Mouse (Mus musculus): ENCODE results near the gene Lman1l. TPM values are rescaled to one million over a fixed set of nuclear protein-coding genes. Genes with fewer than 3 reads are reported as not detected.

Lman1l gene
- total RNA-seq, 4 experiments from 2014 or later = not detected

GRCm38 (mm10) chr9:57644944-57645893, 24.6 kb upstream of the Lman1l start:
- peak; percentile 81 to 82 for DNase-seq (ENCODE audit: low spot score in 2 of 2)

DNA sequence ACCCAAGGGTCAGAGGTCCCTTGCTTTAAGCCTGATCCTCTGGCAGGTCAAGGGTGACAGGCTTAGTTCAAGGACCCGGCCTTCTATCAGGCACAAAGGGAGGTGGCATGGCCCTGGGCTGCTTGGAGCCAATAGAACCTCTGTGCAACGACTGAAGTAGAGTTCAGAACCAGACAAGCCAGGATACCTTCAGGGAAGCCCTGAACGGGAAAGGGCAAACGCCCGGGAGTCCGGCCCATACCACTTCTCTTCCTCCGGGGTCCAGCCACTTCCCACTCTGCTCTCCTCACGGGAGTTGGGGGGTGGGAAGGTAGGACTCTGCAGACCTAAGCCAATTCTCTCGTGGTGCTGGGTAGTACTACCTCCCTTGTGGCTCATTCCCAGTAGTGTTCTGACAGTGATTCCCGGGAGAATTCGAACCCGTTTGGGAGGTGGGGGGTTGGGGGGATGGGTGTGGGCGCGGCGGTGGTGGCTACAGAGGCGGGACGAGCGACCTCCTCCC, 23.9 kb upstream of the Lman1l start:
- no peak for DNase-seq (ENCODE audit: low spot score in 2 of 2)

DNA sequence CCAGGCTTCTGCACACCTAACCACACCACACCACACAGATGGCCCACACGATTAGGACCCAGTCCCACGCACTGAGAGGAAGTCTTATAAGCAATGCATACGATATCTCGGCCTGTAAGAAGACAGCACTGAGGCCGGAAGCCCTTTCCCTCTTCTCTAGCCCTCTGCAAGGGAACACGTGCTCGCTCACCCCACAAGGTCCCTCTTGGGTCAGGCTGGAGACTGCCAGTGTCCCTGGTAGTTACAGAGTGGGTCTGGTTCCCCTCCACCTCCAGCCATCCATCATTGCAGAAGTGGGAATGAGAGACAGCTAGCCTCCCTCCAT, 23.2 kb upstream of the Lman1l start:
- no peak for DNase-seq (ENCODE audit: low spot score in 2 of 2)

GRCm38 (mm10) chr9:57643169-57643855, 22.7 kb upstream of the Lman1l start:
- no peak for DNase-seq (ENCODE audit: low spot score in 2 of 2)

DNA sequence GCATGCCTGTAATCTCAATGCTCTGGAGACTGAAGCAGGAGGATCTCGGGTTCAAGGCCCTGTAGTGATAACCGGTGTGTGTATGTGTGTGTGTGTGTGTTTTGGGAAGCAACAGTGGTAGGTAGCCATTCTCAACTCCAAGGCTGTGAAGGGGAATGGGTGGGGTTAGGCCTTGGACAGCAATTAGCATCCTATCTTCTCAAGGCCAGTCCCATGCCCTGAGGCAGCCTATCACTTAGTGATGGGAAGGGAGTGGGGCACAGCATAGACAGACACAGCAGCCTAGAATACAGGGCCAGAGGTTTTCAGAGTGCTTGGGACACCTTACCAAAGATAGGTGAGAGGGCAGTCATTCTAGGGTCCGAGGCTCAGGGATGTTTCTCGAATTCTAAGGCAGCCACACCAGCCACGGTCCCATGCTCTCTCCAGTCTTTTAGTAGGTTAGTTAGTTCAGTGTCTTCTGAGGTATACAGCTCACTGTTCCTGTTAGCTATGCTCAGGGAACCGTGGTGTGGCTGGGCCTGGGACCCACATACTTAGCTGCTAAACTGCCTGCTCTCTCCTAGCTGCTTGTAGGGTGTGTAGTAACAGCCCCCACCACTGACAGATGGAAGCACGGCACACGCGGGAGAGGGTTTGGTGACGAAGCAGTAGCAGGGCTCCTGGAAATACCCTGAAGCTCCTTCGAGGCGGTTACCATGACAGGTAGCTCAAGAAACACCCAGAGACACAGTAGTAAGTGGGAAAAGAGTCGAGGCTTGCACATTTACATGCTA, 21.4 kb upstream of the Lman1l start:
- no peak for DNase-seq (ENCODE audit: low spot score in 2 of 2)

- no peak for DNase-seq (ENCODE audit: low spot score in 2 of 2)
Observed at GRCm38 (mm10) chr9:57641022-57641421, 20.4 kb upstream of the Lman1l start.

GRCm38 (mm10) chr9:57640384-57640783, 19.8 kb upstream of the Lman1l start:
- DNase-seq (ENCODE audit: low spot score in 2 of 2) = no peak

DNA sequence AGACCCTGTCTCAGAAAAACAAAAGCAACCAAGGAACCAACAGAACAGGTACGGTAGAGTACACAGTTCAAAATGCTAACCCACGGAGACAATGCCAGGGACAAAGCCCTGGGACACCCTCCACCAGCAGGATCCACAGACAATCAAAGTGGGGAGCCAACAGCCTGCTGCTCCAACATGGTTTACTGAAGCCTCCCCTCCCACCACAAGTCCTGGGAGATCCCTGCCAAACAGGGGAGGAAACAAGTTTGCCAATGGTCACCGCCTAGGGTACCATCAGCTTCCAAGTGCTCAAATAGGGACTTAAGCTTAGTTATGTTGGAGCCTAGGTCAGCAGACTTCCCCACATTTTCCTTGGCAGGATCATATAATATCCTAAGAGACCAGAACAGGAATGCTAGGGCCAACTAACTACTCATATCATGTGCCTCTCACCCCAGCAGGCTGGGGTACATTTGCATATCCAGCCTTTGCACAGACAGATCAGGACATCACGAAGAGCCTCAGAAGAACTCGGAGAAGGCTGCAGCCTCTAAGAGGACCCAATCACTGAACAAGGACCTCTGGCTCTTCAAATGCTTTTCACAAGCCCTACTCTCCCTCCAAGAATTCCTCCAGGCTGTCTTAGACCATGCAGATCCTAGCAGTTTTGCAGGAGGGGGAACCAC, 19.2 kb upstream of the Lman1l start:
- no peak for DNase-seq (ENCODE audit: low spot score in 2 of 2)

DNA sequence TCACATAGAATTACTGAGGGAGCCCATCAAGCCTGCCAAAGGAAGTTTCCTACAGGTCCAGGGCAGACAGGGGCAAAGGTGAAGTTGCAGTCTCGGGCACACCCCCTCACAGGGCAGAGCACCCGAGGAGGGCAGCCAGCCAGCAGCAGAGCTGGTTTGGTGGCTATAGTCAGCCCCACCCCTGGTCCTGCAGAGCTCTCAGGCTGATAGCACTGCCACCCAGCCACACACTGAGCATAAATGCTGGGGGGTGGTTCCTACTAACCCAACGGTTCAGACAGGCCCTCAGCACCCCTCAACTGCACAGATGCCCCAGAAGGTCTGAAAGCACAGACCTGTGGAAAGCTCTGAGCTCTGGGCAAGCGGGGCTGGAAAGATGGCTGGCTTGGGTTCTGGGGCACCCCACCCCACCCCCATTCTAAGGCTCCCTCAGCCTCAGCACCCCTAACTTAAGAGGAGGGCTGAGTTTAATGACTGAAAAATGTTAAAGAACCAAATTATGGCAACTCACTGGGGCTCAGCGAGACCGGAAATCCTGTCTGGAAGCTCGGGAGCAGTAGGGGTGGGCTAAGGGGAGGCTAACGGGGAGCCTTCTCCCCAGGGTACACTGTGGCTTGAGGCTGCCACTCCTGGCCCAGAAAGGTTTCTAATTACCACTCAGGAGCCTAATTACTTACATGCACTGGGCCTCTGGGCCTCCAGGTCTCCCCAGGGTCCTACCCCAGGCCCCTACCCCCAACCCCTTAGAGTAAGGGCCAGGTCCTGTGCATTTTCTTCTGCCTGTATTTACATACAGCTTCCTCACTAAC, 18.3 kb upstream of the Lman1l start:
- DNase-seq (ENCODE audit: low spot score in 2 of 2) = no peak

DNA sequence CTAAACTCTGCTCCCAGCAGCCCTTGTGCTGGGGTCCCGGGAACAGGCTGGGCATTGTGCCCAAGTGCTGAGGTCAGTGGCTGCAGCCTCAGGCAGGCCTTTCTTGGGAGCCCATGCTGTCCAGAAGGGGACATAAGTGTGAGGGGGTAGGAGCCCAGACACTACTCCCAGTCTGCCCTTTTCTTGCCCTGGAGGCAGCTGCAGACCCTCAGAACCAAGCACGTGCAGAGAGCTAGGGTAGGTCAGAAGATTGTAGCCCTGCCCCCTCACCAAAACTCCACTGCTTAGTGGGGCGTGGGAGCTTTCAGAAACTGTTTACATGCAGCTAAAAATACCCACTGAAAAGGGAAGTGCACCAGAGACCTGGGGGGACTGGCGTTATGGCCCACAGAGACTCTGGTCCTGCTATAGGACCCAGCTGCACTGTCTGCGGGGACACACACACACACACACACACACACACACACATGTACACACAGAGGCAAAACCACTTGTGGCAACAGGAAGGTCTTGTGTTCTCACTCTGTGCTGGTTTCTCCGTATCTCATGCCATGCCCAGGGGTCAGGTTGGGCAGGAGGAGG, 17.3 kb upstream of the Lman1l start:
- no peak for DNase-seq (ENCODE audit: low spot score in 2 of 2)

DNA sequence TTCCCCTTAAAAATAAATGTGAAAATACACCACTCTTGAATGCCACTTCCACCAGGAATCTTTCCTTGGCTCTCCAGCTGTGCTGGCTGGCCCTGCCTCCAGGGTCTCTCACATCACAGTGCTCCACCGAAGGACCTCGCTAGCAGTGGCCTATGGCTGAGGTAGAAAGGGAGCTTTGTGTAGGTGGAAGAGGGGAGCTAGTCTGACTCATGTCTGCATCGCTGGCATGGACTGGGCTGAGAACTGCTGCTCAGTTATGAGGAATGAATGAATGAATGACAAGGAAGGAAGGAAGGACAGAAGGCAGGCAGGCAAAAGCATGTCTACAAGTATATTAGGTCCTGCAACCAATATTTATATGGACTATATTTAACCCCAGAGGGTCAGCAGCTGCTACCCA, 16.7 kb upstream of the Lman1l start:
- no peak for DNase-seq (ENCODE audit: low spot score in 2 of 2)

- no peak for DNase-seq (ENCODE audit: low spot score in 2 of 2)
Observed at GRCm38 (mm10) chr9:57633481-57634024, 13.0 kb upstream of the Lman1l start.

- DNase-seq (ENCODE audit: low spot score in 2 of 2) = peak in 1 of 2 experiments; percentile 63
Observed at GRCm38 (mm10) chr9:57629118-57629874, 8.7 kb upstream of the Lman1l start.

- no peak for DNase-seq (ENCODE audit: low spot score in 2 of 2)
Observed at GRCm38 (mm10) chr9:57628717-57629116, 8.1 kb upstream of the Lman1l start.

GRCm38 (mm10) chr9:57627892-57628291, 7.3 kb upstream of the Lman1l start:
- DNase-seq (ENCODE audit: low spot score in 2 of 2) = no peak

DNA sequence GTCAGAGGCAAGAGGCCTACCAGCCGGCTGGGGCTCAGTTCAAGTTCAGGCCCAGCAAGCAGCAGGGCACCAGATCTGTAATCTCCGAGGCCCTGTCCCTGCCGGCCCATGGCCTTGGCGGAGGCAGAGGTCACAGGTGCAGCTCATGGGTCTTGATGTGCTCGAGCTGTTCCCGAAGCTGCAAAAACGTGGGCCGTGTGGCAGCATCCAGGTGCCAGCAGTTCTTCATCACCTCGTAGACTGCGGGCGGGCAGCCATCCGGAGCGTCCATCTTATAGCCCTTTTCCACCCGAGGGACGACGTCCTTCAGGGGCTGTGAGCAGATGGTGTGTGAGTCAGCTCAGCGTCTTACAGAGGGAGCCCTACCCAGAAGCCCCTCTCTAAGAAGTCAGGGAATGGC, 6.6 kb upstream of the Lman1l start:
- no peak for DNase-seq (ENCODE audit: low spot score in 2 of 2)

DNA sequence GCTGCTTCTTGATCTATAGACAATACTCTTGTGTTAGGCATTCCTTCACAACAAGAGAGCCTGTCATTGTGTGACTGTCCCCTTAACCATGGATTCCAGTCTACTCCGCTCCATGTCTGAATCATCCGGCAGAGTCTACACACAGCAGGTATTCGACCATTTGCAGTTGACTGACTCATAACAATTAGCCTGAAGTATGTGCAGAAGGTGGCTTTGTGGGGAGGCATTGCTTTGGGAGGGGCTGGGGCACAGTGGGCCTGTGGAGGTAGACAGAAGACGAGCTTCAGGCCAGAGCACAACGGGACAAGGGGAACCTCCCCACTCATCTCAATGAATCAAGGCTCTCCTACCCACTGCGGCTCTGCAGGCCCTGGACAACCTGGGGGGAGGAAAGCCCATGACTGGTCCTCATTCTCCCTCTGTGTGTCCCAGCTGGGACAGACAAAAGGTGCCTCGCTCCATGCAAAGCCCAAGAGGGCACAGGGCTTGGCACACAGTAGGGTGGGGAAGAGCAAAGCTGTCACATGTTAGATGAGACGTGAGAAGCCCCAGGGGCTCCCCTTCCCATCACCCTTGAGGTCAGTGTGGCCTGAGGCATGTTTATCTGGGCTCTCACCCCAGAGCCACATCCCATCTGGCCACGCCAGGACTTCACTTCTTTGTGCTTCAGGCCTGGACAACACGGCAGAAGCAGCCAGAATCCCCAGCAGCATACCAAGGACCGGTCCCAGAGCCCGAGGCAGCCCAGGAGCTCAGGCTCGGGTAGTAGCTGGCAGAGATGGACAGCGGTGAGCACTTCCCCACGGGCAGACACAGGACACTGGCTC, 5.3 kb upstream of the Lman1l start:
- no peak for DNase-seq (ENCODE audit: low spot score in 2 of 2)

DNA sequence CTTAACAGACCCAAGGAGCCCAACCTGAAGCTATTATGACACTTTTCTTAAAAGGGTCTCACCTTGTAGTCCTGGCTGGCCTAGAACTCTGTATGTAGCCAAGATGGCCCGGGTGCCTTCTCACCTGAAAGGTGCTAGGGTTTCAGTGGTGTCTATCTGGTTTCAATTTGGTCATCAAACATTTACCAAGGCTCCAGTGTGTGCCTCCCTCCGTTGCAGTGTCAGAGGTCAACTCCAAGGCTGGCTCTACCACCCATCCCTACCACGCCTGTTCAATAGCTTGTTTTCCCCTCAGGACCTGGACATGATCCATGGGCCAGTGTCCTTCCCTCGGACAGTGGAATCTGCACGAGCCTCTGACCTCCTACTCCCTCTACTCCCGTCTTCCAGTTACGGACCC, 3.7 kb upstream of the Lman1l start:
- DNase-seq (ENCODE audit: low spot score in 2 of 2) = no peak

Data from left cerebral cortex, adult 8-10 months (tissue).